9 mouse cellular contexts compared by ENCODE assay signal in genomic region chr3:94784171-94784701, GRCm38 (mm10). TPM values are rescaled to one million over a fixed set of nuclear protein-coding genes. Genes with fewer than 3 reads are reported as not detected.
A peak's percentile ranks its signal among the peaks of the same experiment; 100 is the strongest.
DNase-seq lines count a peak whose midpoint lies in the region; ATAC-seq and TF ChIP-seq lines count a peak whose summit lies in the region.
"Had no signal": no experiment of that assay in that cellular context is flagged by ENCODE, and none has a peak within 500 bp of the region (broad histone marks: within the 10 kb centered on the region; RNA-seq: fewer than 3 reads in every experiment).

No protein-coding gene starts in this region.

- 32% methylated on average over 5 of the region's 5 CpGs for WGBS in heart, embryonic 13.5 days
- WGBS in intestine, embryonic 15.5 days, result 31% methylated on average over 5 of the region's 5 CpGs
- WGBS in liver, embryonic 11.5 days, result 48% methylated on average over 5 of the region's 5 CpGs
- 17% methylated on average over 5 of the region's 5 CpGs for WGBS in small intestine, adult 2 months

- no peaks in the 10 kb centered on the region for H3K36me3 ChIP-seq in heart, embryonic 13.5 days
- H3K36me3 ChIP-seq in intestine, embryonic 15.5 days, result 0 out of 2 replicates have a peak, but pooled peaks cover under 1% of the 10 kb centered on the region
- no peaks in the 10 kb centered on the region for H3K36me3 ChIP-seq in liver, embryonic 11.5 days (ENCODE audit: control insufficient read depth, insufficient read depth, low read length)
- H3K36me3 ChIP-seq in small intestine, adult 2 months (ENCODE audit: control insufficient read depth, insufficient read depth, low read length), result peaks cover 5% of the 10 kb centered on the region

- H3K4me3 ChIP-seq in heart, embryonic 13.5 days, result no peak overlapping the region
- H3K4me3 ChIP-seq in intestine, embryonic 15.5 days (replicated peaks), result peak overlapping the region; percentile 20
- H3K4me3 ChIP-seq in liver, embryonic 11.5 days (ENCODE audit: low read depth, low read length), result no peak overlapping the region
- peak overlapping the region; percentile 53 for H3K4me3 ChIP-seq in small intestine, adult 2 months (ENCODE audit: low read depth, low read length)
- H3K4me3 ChIP-seq: megakaryocyte, embryonic 14.5 days had no signal

- no peak for TF ChIP-seq CTCF in small intestine, adult 2 months (IDR thresholded peaks at IDR 0.05; ENCODE audit: extremely low read depth, insufficient read length, insufficient replicate concordance, low read depth, low read length)

- peak; percentile 62; the same call in 1 of the 2 replicates for TF ChIP-seq POLR2A in small intestine, adult 2 months (IDR thresholded peaks at IDR 0.05; ENCODE audit: low read depth, low read length)

- H3K9ac ChIP-seq in heart, embryonic 13.5 days, result no peak overlapping the region
- H3K9ac ChIP-seq in intestine, embryonic 15.5 days, result peak overlapping the region; percentile 35; the same call in 1 of the 2 replicates
- H3K9ac ChIP-seq in liver, embryonic 11.5 days (ENCODE audit: low read depth, low read length), result no peak overlapping the region

- no peak for DNase-seq in heart, adult 18-20 months
- DNase-seq in liver, embryonic 11.5 days (ENCODE audit: low spot score), result no peak
- no peak for DNase-seq in right cerebral cortex, postnatal 4 days
- no peak for DNase-seq in ovary, postnatal 14 days (ENCODE audit: low spot score)
- no peak for DNase-seq in adrenal gland, adult 8-10 months

- H3K27me3 ChIP-seq in heart, embryonic 13.5 days (replicated peaks), result peaks cover 43% of the 10 kb centered on the region
- no peaks in the 10 kb centered on the region for H3K27me3 ChIP-seq in intestine, embryonic 15.5 days (replicated peaks)
- peaks cover 20% of the 10 kb centered on the region for H3K27me3 ChIP-seq in liver, embryonic 11.5 days (replicated peaks; ENCODE audit: control insufficient read depth, insufficient read depth, low read length)
- no peaks in the 10 kb centered on the region for H3K27me3 ChIP-seq in small intestine, adult 2 months (ENCODE audit: control insufficient read depth, insufficient read depth, low read length)

- H3K4me1 ChIP-seq in heart, embryonic 13.5 days, result peaks cover 22% of the 10 kb centered on the region
- H3K4me1 ChIP-seq in intestine, embryonic 15.5 days (replicated peaks), result peaks cover 9% of the 10 kb centered on the region
- 0 out of 2 replicates have a peak, but pooled peaks cover 5% of the 10 kb centered on the region for H3K4me1 ChIP-seq in liver, embryonic 11.5 days (replicated peaks; ENCODE audit: control insufficient read depth, insufficient read depth, low read length)
- H3K4me1 ChIP-seq in small intestine, adult 2 months (ENCODE audit: control insufficient read depth, insufficient read depth, insufficient read length, low read length), result peaks cover 9% of the 10 kb centered on the region

- 0 out of 2 replicates have a peak overlapping the region, but pooled peaks have one; percentile 17 for H3K27ac ChIP-seq in heart, embryonic 13.5 days (replicated peaks)
- H3K27ac ChIP-seq in intestine, embryonic 15.5 days, result peak overlapping the region; percentile 94
- peak overlapping the region; percentile 22 for H3K27ac ChIP-seq in liver, embryonic 11.5 days (ENCODE audit: low read depth, low read length)
- H3K27ac ChIP-seq in small intestine, adult 2 months (ENCODE audit: insufficient read depth, low read depth, low read length), result peak overlapping the region; percentile 98

- H3K4me2 ChIP-seq in heart, embryonic 13.5 days, result no peak overlapping the region
- H3K4me2 ChIP-seq in intestine, embryonic 15.5 days (replicated peaks), result peak overlapping the region; percentile 82
- peak overlapping the region; percentile 35 for H3K4me2 ChIP-seq in liver, embryonic 11.5 days

- no peak for ATAC-seq in heart, embryonic 13.5 days (ENCODE audit: extremely low read depth, insufficient number of reproducible peaks, low FRiP score, low TSS enrichment)
- peak; percentile 14 for ATAC-seq in intestine, embryonic 15.5 days
- no peak for ATAC-seq in liver, embryonic 11.5 days (replicated peaks; ENCODE audit: low FRiP score)

- no peaks in the 10 kb centered on the region for H3K9me3 ChIP-seq in heart, embryonic 13.5 days
- no peaks in the 10 kb centered on the region for H3K9me3 ChIP-seq in intestine, embryonic 15.5 days
- no peaks in the 10 kb centered on the region for H3K9me3 ChIP-seq in liver, embryonic 11.5 days (ENCODE audit: control insufficient read depth, low read length)
- H3K9me3 ChIP-seq: megakaryocyte, embryonic 14.5 days had no signal

RNA-seq across cellular contexts. Expression of gene Cgn, which starts 2.1 kb away (rescaled TPM):
- 2.2 and 2.3 TPM in 2 replicates for polyA plus RNA-seq in heart, embryonic 13.5 days (2015; fragmentation: Nextera tagmentation; extraction: Ambion mirVana)
- total RNA-seq in heart, adult 18-20 months (2021), result under 1 TPM; 0.37 to 0.85 TPM
- polyA plus RNA-seq in intestine, embryonic 15.5 days (2015; fragmentation: Nextera tagmentation; extraction: Ambion mirVana), result 61.7 and 71.9 TPM in 2 replicates
- 10.6 and 11.5 TPM in 2 replicates for polyA plus RNA-seq in liver, embryonic 11.5 days (2014; fragmentation: Nextera tagmentation; extraction: Ambion mirVana)
- 12.6 and 31.3 TPM in 2 replicates for polyA plus RNA-seq in small intestine, adult 2 months (2012; rRNA removed)
- total RNA-seq in adrenal gland, adult 8-10 months (2022), result 1 to 10 TPM in 3 of 4 experiments, under 1 TPM in 1; 0.73 to 3.5 (median 1.5) TPM

RNA-seq across cellular contexts. Expression of gene Pogz, which starts 53.1 kb away (rescaled TPM):
- polyA plus RNA-seq in heart, embryonic 13.5 days (2015; fragmentation: Nextera tagmentation; extraction: Ambion mirVana), result 9.3 and 10.1 TPM in 2 replicates
- total RNA-seq in heart, adult 18-20 months (2021), result 10 to 100 TPM; 12.9 to 20.2 TPM
- polyA plus RNA-seq in intestine, embryonic 15.5 days (2015; fragmentation: Nextera tagmentation; extraction: Ambion mirVana), result 11.6 and 12.2 TPM in 2 replicates
- 12.2 and 12.7 TPM in 2 replicates for polyA plus RNA-seq in liver, embryonic 11.5 days (2014; fragmentation: Nextera tagmentation; extraction: Ambion mirVana)
- polyA plus RNA-seq in small intestine, adult 2 months (2012; rRNA removed), result 6.1 and 8.0 TPM in 2 replicates
- total RNA-seq in adrenal gland, adult 8-10 months (2022), result 10 to 100 TPM; 28.7 to 61.2 (median 44.1) TPM

Comparison
In these comparisons a context has a peak if more than half of its experiments do, and no peak if none do; other contexts are left out.
1. H3K27ac ChIP-seq: peak in every context shown above with its lines; median percentile 98 in small intestine, adult 2 months; 94 in intestine, embryonic 15.5 days; 22 in liver, embryonic 11.5 days; 17 in heart, embryonic 13.5 days.
2. H3K4me3 ChIP-seq: peak in intestine, embryonic 15.5 days (single experiment) and small intestine, adult 2 months (single experiment); none in heart, embryonic 13.5 days (single experiment) and liver, embryonic 11.5 days (single experiment).